In genomic region chr16:63556410-63557146, GRCm38 (mm10) we compare ENCODE assay signal across 16 mouse cellular contexts.
DNase-seq lines count a peak whose midpoint lies in the region; ATAC-seq and TF ChIP-seq lines count a peak whose summit lies in the region.
"Had no signal": no experiment of that assay in that cellular context is flagged by ENCODE, and none has a peak within 500 bp of the region (broad histone marks: within the 10 kb centered on the region; RNA-seq: fewer than 3 reads in every experiment).

No protein-coding gene starts in this region.

- no peak overlapping the region for H3K9ac ChIP-seq in neural tube, embryonic 14.5 days (replicated peaks; ENCODE audit: low read depth, low read length)
- H3K9ac ChIP-seq: limb, embryonic 15.5 days; lung, embryonic 14.5 days had no signal

- no peaks in the 10 kb centered on the region for H3K9me3 ChIP-seq in neural tube, embryonic 14.5 days (ENCODE audit: control insufficient read depth, low read length)
- H3K9me3 ChIP-seq: heart, embryonic 10.5 days; limb, embryonic 15.5 days had no signal

- DNase-seq in gastrocnemius, postnatal 14 days: peak; percentile 4
- no peak for DNase-seq in gastrocnemius, postnatal 10 days
- DNase-seq in embryo, embryonic 11.5 days (ENCODE audit: low read depth, low spot score): peak; percentile 30
- peak; percentile 49 for DNase-seq in hindlimb bud, embryonic 11.5 days (ENCODE audit: extremely low spot score, low read depth, low spot score)
- DNase-seq in thymus, adult 2 months: no peak
- DNase-seq in adrenal gland, postnatal 4 days (ENCODE audit: low spot score in 2 of 2): no peak
- DNase-seq in spleen, adult 12 weeks (ENCODE audit: low spot score): no peak
- DNase-seq: cerebellum, adult 9-11 months; gastrocnemius, postnatal 25 days; kidney, postnatal 25 days; lung, embryonic 14.5 days; right cerebral cortex, postnatal 4 days had no signal

- intact Hi-C loops in gastrocnemius, postnatal 14 days (cut with DNase I; ENCODE audit: low total_unique reads): no loop called here

- TF ChIP-seq CTCF in thymus, adult 2 months (IDR thresholded peaks at IDR 0.05; ENCODE audit: borderline replicate concordance, control insufficient read depth, extremely low read depth, insufficient read depth, low read length, poor library complexity): no peak

- no peak for TF ChIP-seq POLR2A in thymus, adult 2 months (IDR thresholded peaks at IDR 0.05; ENCODE audit: control insufficient read depth, extremely low read depth, insufficient read depth, low read length, poor library complexity)

- no peak overlapping the region for H3K27ac ChIP-seq in neural tube, embryonic 14.5 days (ENCODE audit: low read depth, low read length)
- no peak overlapping the region for H3K27ac ChIP-seq in thymus, adult 2 months (ENCODE audit: control insufficient read depth, insufficient read depth, low read length)
- H3K27ac ChIP-seq: heart, embryonic 10.5 days; limb, embryonic 15.5 days had no signal

- H3K36me3 ChIP-seq in neural tube, embryonic 14.5 days (ENCODE audit: control insufficient read depth, insufficient read depth, low read length): no peaks in the 10 kb centered on the region
- H3K36me3 ChIP-seq in thymus, adult 2 months (ENCODE audit: control insufficient read depth, insufficient read depth, low read length): no peaks in the 10 kb centered on the region
- H3K36me3 ChIP-seq: heart, embryonic 10.5 days; limb, embryonic 15.5 days had no signal

- no peak overlapping the region for H3K4me3 ChIP-seq in neural tube, embryonic 14.5 days (ENCODE audit: low read depth, low read length)
- no peak overlapping the region for H3K4me3 ChIP-seq in thymus, adult 2 months (ENCODE audit: control insufficient read depth, insufficient read depth, low read length)
- H3K4me3 ChIP-seq: heart, embryonic 10.5 days; limb, embryonic 15.5 days had no signal

- H3K4me1 ChIP-seq in neural tube, embryonic 14.5 days (ENCODE audit: control insufficient read depth, insufficient read depth, low read length): no peaks in the 10 kb centered on the region
- no peaks in the 10 kb centered on the region for H3K4me1 ChIP-seq in thymus, adult 2 months (replicated peaks; ENCODE audit: control insufficient read depth, insufficient read depth, low read length)
- H3K4me1 ChIP-seq: heart, embryonic 10.5 days; limb, embryonic 15.5 days had no signal

- H3K4me2 ChIP-seq in neural tube, embryonic 14.5 days (ENCODE audit: low read depth, low read length): no peak overlapping the region
- H3K4me2 ChIP-seq: limb, embryonic 15.5 days; lung, embryonic 14.5 days had no signal

- no peaks in the 10 kb centered on the region for H3K27me3 ChIP-seq in neural tube, embryonic 14.5 days (ENCODE audit: control insufficient read depth, insufficient read depth, low read length)
- H3K27me3 ChIP-seq in thymus, adult 2 months (ENCODE audit: control insufficient read depth, insufficient read depth, low read length): no peaks in the 10 kb centered on the region
- H3K27me3 ChIP-seq: limb, embryonic 15.5 days had no signal

- WGBS in neural tube, embryonic 14.5 days: 14% methylated on average over 6 of the region's 6 CpGs
- 89% methylated on average over 6 of the region's 6 CpGs for WGBS in thymus, adult 2 months

- ATAC-seq in neural tube, embryonic 14.5 days (ENCODE audit: low read depth): peak; percentile 76
- ATAC-seq: intestine, embryonic 16.5 days had no signal

Comparison
In these comparisons a context has a peak if more than half of its experiments do, and no peak if none do; other contexts are left out.
1. DNase-seq: peak in gastrocnemius, postnatal 14 days (single experiment), embryo, embryonic 11.5 days (single experiment) and hindlimb bud, embryonic 11.5 days (single experiment); none in gastrocnemius, postnatal 10 days (single experiment), thymus, adult 2 months (single experiment), adrenal gland, postnatal 4 days (0 of 2) and spleen, adult 12 weeks (single experiment).